Mouse (Mus musculus) bone marrow macrophage, adult 2 months (primary cell): ENCODE measurements around the gene Tmem182.
A peak's percentile ranks its signal among the peaks of the same experiment; 100 is the strongest.

ENCODE experiments used
- CTCF ChIP-seq: IDR thresholded peaks from 2 replicates; pipeline ENCODE4 v1.5.1; 2012; ENCODE audit warnings: low read depth, mild to moderate bottlenecking, low read length, moderate library complexity
- POLR2A ChIP-seq: IDR thresholded peaks from 2 replicates; pipeline ENCODE4 v1.6.1; 2012; ENCODE audit warnings: mild to moderate bottlenecking, low read depth, low read length, borderline replicate concordance

DNA sequence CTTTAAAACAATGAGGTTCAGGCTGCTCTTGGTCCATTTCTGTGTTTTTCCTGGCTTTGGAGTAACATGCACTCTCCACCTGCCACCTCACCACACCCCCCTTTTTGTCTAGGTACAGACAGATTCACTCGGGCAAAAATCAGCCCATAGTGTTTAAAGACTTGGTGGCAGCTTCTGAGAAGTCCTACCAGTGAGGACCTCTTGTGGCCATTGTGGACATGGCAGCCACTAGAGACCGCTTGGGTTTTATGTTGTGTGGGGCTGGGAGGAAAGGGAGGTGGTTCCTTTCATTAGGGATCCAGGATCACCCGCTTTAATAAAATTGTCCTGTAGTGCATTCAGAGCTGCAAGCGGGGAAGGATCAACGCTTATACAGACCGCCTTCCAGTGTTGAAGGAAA, 36.8 kb upstream of the Tmem182 start:
- TF ChIP-seq CTCF (peak; percentile 51; the same call in 1 of the 2 replicates), POLR2A (no peak)
